Mouse (Mus musculus): ENCODE results near the gene Csnk1e. TPM values are rescaled to one million over a fixed set of nuclear protein-coding genes. Genes with fewer than 3 reads are reported as not detected.

Csnk1e gene
- polyA plus RNA-seq, 1 experiment from 2014 or later, result 170 TPM

GRCm38 (mm10) chr15:79396736-79397135 lies 58.6 kb downstream of the Csnk1e start:
- 84% methylated on average over 11 of the region's 11 CpGs for WGBS
- Histone ChIP-seq H3K27ac (peak overlapping the region; percentile 22; the same call in 1 of the 2 replicates), H3K4me1 (peaks cover 63% of the 10 kb centered on the region), H3K27me3 (ENCODE audit: low read depth, poor library complexity, severe bottlenecking) (no peaks in the 10 kb centered on the region), H3K36me3 (peaks cover 40% of the 10 kb centered on the region), H3K4me3 (no peak overlapping the region), H3K9me3 (replicated peaks) (no peaks in the 10 kb centered on the region)
- DNase-seq (ENCODE audit: low spot score), result no peak

- Histone ChIP-seq H3K27ac (0 out of 2 replicates have a peak overlapping the region, but pooled peaks have one; percentile 16), H3K4me3 (no peak overlapping the region), H3K36me3 (peaks cover 46% of the 10 kb centered on the region), H3K4me1 (peaks cover 58% of the 10 kb centered on the region), H3K27me3 (ENCODE audit: low read depth, poor library complexity, severe bottlenecking) (no peaks in the 10 kb centered on the region), H3K9me3 (replicated peaks) (no peaks in the 10 kb centered on the region)
- WGBS, result 85% methylated on average over 6 of the region's 6 CpGs
- no peak for DNase-seq (ENCODE audit: low spot score)
These were observed 60.1 kb downstream of the Csnk1e start for GRCm38 (mm10) chr15:79395281-79395680.

DNA sequence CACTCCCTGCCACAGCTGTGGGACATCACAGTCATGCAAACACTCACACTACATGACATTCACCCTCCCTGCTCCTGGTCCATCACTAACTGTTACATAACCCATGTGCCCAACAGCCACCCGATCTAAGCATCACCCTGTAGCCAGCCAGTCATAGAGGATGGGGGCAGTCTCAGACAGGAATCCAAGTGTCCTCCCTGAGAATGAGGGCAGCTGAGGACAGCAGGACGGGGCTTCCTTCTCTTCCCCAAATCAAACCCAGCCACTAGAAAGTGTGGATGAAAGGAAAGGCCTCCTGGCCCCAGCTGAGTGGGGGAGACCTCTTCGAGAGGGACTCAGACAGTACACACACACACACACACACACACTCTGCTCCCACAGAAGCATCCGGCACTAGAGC lies 60.5 kb downstream of the Csnk1e start:
- H3K27me3 ChIP-seq (ENCODE audit: low read depth, poor library complexity, severe bottlenecking), result no peaks in the 10 kb centered on the region
- H3K4me3 ChIP-seq, result no peak overlapping the region
- WGBS, result 84% methylated on average over 4 of the region's 4 CpGs
- no peak for DNase-seq (ENCODE audit: low spot score)
- peaks cover 58% of the 10 kb centered on the region for H3K4me1 ChIP-seq
- no peaks in the 10 kb centered on the region for H3K9me3 ChIP-seq (replicated peaks)
- peaks cover 48% of the 10 kb centered on the region for H3K36me3 ChIP-seq
- no peak overlapping the region for H3K27ac ChIP-seq

GRCm38 (mm10) chr15:79393101-79393500 lies 62.3 kb downstream of the Csnk1e start:
- WGBS, result 74% methylated on average over 6 of the region's 6 CpGs
- DNase-seq (ENCODE audit: low spot score), result no peak
- Histone ChIP-seq H3K4me1 (peaks cover 59% of the 10 kb centered on the region), H3K9me3 (replicated peaks) (no peaks in the 10 kb centered on the region), H3K4me3 (no peak overlapping the region), H3K27me3 (ENCODE audit: low read depth, poor library complexity, severe bottlenecking) (no peaks in the 10 kb centered on the region), H3K27ac (peak overlapping the region; percentile 62), H3K36me3 (peaks cover 42% of the 10 kb centered on the region)

- Histone ChIP-seq H3K36me3 (peaks cover 39% of the 10 kb centered on the region), H3K4me3 (no peak overlapping the region), H3K9me3 (replicated peaks) (no peaks in the 10 kb centered on the region), H3K4me1 (peaks cover 62% of the 10 kb centered on the region), H3K27me3 (ENCODE audit: low read depth, poor library complexity, severe bottlenecking) (no peaks in the 10 kb centered on the region), H3K27ac (peak overlapping the region; percentile 62; the same call in 1 of the 2 replicates)
- WGBS, result 93% methylated on average over 5 of the region's 5 CpGs
- no peak for DNase-seq (ENCODE audit: low spot score)
These were observed 62.8 kb downstream of the Csnk1e start for GRCm38 (mm10) chr15:79392527-79392926.

DNA sequence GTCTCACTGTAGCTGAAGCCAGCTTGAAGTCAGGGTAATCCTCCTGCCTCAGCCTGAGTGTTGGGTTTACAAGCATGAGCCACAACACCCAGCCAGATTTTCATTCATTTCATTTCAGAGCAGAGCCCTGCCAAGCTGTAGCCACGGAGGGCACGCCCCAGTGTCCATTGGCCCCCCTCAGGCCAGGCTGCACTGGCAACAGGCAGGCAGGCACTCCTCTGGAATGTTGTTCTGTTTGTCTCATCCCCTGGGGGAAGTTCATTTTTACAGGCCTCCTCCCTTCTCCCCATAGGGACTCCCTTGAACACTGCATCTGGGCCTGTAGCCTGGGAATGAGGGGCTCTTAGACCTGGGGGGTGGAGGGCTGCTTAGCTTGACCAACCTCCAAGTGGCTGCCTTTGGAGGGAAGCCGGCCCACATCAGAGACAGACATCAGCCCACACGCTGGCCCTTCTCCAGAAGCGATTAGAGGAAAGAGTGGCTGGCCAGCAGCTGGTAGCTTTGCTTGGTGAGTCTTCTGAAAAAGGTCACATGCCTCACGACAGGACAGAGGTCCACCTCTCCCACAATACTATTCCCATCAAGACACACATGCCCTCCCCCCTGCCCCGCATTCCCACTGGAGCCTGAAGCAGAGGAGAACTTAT lies 63.8 kb downstream of the Csnk1e start:
- Histone ChIP-seq H3K27me3 (ENCODE audit: low read depth, poor library complexity, severe bottlenecking) (no peaks in the 10 kb centered on the region), H3K36me3 (peaks cover 30% of the 10 kb centered on the region), H3K9me3 (replicated peaks) (no peaks in the 10 kb centered on the region), H3K27ac (peak overlapping the region; percentile 31; the same call in 1 of the 2 replicates), H3K4me1 (peaks cover 63% of the 10 kb centered on the region), H3K4me3 (no peak overlapping the region)
- no peak for DNase-seq (ENCODE audit: low spot score)
- WGBS, result 56% methylated on average over 7 of the region's 7 CpGs

DNA sequence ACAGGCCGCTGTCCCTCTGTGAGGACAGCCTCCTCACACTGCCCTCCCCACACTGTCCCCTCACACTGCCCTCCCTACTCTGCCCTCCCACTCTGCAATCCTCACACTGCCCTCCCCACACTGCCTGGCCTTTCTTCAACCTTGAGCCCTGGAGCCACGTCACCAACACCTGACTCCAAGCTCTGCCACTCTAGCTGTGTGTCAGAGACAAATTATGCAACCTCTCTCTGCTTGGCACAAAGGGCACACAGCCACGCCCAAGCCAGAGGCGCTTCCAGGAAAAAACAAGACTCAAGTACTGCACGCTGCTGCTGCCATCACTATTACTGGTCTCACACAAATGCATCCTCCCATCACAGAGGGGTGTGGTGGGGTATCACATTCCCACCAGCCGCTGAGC lies 64.9 kb downstream of the Csnk1e start:
- H3K9me3 ChIP-seq (replicated peaks), result no peaks in the 10 kb centered on the region
- H3K36me3 ChIP-seq, result peaks cover 21% of the 10 kb centered on the region
- no peak overlapping the region for H3K4me3 ChIP-seq
- no peak overlapping the region for H3K27ac ChIP-seq
- H3K27me3 ChIP-seq (ENCODE audit: low read depth, poor library complexity, severe bottlenecking), result no peaks in the 10 kb centered on the region
- no peak for DNase-seq (ENCODE audit: low spot score)
- peaks cover 63% of the 10 kb centered on the region for H3K4me1 ChIP-seq
- 86% methylated on average over 6 of the region's 6 CpGs for WGBS

DNA sequence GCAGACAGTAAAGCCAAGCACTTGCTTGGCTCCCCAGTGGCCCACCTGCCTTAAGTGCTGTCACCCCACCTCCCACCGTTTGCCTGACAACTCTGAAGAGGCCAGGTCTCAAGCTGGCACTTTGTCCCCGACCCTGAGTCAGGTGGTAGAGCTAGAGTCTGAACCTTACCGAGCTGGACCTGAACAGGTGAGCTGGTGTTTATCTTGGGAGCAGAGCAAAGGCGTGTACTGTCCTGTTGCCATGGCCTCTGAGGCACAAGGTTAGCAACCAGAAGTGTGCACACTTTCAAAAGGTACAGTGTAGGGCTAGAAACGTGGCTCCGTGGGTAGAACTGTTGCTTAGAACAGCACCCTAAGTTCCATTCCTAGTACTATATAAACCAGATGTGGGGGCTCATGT lies 67.2 kb downstream of the Csnk1e start:
- H3K27me3 ChIP-seq (ENCODE audit: low read depth, poor library complexity, severe bottlenecking), result no peaks in the 10 kb centered on the region
- 80% methylated on average over 6 of the region's 6 CpGs for WGBS
- H3K36me3 ChIP-seq, result peaks cover 21% of the 10 kb centered on the region
- H3K4me3 ChIP-seq, result no peak overlapping the region
- no peaks in the 10 kb centered on the region for H3K9me3 ChIP-seq (replicated peaks)
- H3K27ac ChIP-seq, result no peak overlapping the region
- no peak for DNase-seq (ENCODE audit: low spot score)
- peaks cover 42% of the 10 kb centered on the region for H3K4me1 ChIP-seq

DNA sequence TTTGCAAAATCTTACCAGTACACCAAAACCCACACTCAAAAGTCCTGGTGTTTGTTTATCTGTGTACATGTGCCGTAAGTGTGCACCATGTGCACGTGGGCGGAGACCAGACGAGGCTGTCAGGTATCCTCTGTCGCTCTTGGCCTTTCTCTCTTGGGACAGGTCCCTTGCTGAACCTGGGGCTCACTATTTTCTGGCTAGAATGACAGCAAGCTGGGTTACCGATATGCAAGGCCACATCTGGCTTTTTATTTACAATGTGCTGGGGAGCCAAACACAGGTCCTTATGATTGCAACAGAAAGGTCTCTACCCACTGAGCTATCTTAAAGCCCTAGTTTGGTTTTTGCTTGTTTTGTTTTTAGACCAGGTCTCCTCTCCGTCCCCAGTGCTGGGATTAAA lies 67.8 kb downstream of the Csnk1e start:
- Histone ChIP-seq H3K27me3 (ENCODE audit: low read depth, poor library complexity, severe bottlenecking) (no peaks in the 10 kb centered on the region), H3K4me3 (no peak overlapping the region), H3K9me3 (replicated peaks) (no peaks in the 10 kb centered on the region), H3K4me1 (peaks cover 37% of the 10 kb centered on the region), H3K36me3 (peaks cover 17% of the 10 kb centered on the region), H3K27ac (no peak overlapping the region)
- WGBS, result 91% methylated on average over 7 of the region's 7 CpGs
- DNase-seq (ENCODE audit: low spot score), result no peak

DNA sequence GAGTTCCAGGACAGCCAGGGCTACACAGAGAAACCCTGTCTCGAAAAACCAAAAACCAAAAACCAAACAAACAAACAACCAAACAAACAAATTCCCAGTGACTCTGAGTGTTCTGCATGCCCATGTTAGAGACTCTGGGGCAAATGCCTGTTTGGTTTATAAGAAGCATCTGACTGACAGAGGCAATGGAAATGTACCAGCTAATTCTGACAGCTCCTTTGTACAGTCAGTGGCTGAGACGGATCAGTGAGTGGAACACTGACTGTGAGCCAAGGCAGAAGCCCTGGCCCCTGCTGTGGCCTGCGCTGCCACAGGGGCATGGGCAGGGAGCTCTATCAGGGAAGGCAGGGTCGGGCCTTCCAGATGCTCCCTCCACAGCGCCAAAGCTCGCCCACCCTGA lies 68.3 kb downstream of the Csnk1e start:
- Histone ChIP-seq H3K9me3 (replicated peaks) (no peaks in the 10 kb centered on the region), H3K27ac (no peak overlapping the region), H3K27me3 (ENCODE audit: low read depth, poor library complexity, severe bottlenecking) (no peaks in the 10 kb centered on the region), H3K36me3 (peaks cover 17% of the 10 kb centered on the region), H3K4me3 (no peak overlapping the region), H3K4me1 (peaks cover 32% of the 10 kb centered on the region)
- no peak for DNase-seq (ENCODE audit: low spot score)
- WGBS, result 80% methylated on average over 6 of the region's 6 CpGs

DNA sequence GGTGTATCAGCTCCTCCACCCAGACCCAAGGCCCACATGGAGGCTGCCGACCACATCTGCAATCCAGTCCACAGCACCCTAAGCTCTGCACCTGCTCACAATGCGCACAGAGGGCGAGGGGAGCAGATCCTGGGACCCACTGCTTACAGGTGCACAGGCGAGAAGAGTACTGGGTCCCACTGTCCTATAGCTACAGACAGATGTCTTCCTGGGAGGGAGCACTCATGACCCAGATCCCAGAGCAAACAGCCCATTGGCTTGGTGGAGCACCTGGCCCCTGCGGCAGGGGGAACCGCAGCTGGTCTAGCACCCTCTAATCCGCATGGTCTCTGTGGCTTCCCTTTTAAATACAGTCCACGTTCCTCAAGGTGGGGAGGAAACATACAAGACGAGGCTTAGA lies 73.7 kb downstream of the Csnk1e start:
- Histone ChIP-seq H3K9me3 (replicated peaks) (no peaks in the 10 kb centered on the region), H3K4me3 (no peak overlapping the region), H3K36me3 (peaks cover 34% of the 10 kb centered on the region), H3K4me1 (peaks cover 8% of the 10 kb centered on the region; the same call in 1 of the 2 replicates), H3K27me3 (ENCODE audit: low read depth, poor library complexity, severe bottlenecking) (no peaks in the 10 kb centered on the region), H3K27ac (no peak overlapping the region)
- WGBS, result 85% methylated on average over 9 of the region's 9 CpGs
- DNase-seq (ENCODE audit: low spot score), result no peak

GRCm38 (mm10) chr15:79380468-79381444 lies 74.6 kb downstream of the Csnk1e start:
- 62% methylated on average over 20 of the region's 23 CpGs for WGBS
- Histone ChIP-seq H3K9me3 (replicated peaks) (no peaks in the 10 kb centered on the region), H3K4me1 (peaks cover 8% of the 10 kb centered on the region; the same call in 1 of the 2 replicates), H3K36me3 (peaks cover 43% of the 10 kb centered on the region), H3K4me3 (no peak overlapping the region), H3K27ac (no peak overlapping the region), H3K27me3 (ENCODE audit: low read depth, poor library complexity, severe bottlenecking) (no peaks in the 10 kb centered on the region)
- DNase-seq (ENCODE audit: low spot score), result peak; percentile 88

- WGBS, result 92% methylated on average over 7 of the region's 7 CpGs
- H3K36me3 ChIP-seq, result peaks cover 54% of the 10 kb centered on the region
- H3K27me3 ChIP-seq (ENCODE audit: low read depth, poor library complexity, severe bottlenecking), result no peaks in the 10 kb centered on the region
- H3K27ac ChIP-seq, result no peak overlapping the region
- no peak overlapping the region for H3K4me3 ChIP-seq
- H3K9me3 ChIP-seq (replicated peaks), result no peaks in the 10 kb centered on the region
- DNase-seq (ENCODE audit: low spot score), result no peak
- peaks cover 8% of the 10 kb centered on the region; the same call in 1 of the 2 replicates for H3K4me1 ChIP-seq
These were observed 75.7 kb downstream of the Csnk1e start for GRCm38 (mm10) chr15:79379658-79380057.

Measured in limb, embryonic 10.5 days (tissue).